20 mouse cellular contexts compared by ENCODE assay signal in genomic region chr15:38390450-38390849, GRCm38 (mm10).
DNase-seq lines count a peak whose midpoint lies in the region; ATAC-seq and TF ChIP-seq lines count a peak whose summit lies in the region.
"Had no signal": no experiment of that assay in that cellular context is flagged by ENCODE, and none has a peak within 500 bp of the region (broad histone marks: within the 10 kb centered on the region; RNA-seq: fewer than 3 reads in every experiment).

No protein-coding gene starts in this region.

- ATAC-seq in lung, postnatal 0 days: no peak
- ATAC-seq in CD4-positive, CD25-positive, alpha-beta regulatory T cell, adult 4 months: no peak
- ATAC-seq: forebrain, postnatal 0 days had no signal

- no peaks in the 10 kb centered on the region for H3K36me3 ChIP-seq in lung, postnatal 0 days (ENCODE audit: insufficient read depth, low read length)
- no peaks in the 10 kb centered on the region for H3K36me3 ChIP-seq in myocyte (ENCODE audit: control insufficient read depth, insufficient read depth)
- H3K36me3 ChIP-seq: embryonic facial prominence, embryonic 10.5 days; heart, embryonic 15.5 days; hindbrain, embryonic 12.5 days; intestine, embryonic 15.5 days; limb, embryonic 10.5 days; midbrain, embryonic 10.5 days had no signal

- 74% methylated on average over 12 of the region's 12 CpGs for WGBS in lung, postnatal 0 days

- H3K4me3 ChIP-seq in lung, postnatal 0 days (ENCODE audit: low read depth, low read length): no peak overlapping the region
- no peak overlapping the region for H3K4me3 ChIP-seq in myocyte
- H3K4me3 ChIP-seq: embryonic facial prominence, embryonic 10.5 days; erythroblast, embryonic 14.5 days; heart, embryonic 15.5 days; hindbrain, embryonic 12.5 days; intestine, embryonic 15.5 days; limb, embryonic 10.5 days; midbrain, embryonic 10.5 days had no signal

- no peak for TF ChIP-seq EP300 in lung, postnatal 0 days (IDR thresholded peaks at IDR 0.05)

- no peak overlapping the region for H3ac ChIP-seq in myocyte (ENCODE audit: control insufficient read depth, insufficient read length)

- H3K79me2 ChIP-seq in myocyte (ENCODE audit: control insufficient read depth, insufficient read depth): peaks cover 9% of the 10 kb centered on the region

- H3K27me3 ChIP-seq in lung, postnatal 0 days (replicated peaks; ENCODE audit: insufficient read depth, low read length): no peaks in the 10 kb centered on the region
- H3K27me3 ChIP-seq in myocyte (ENCODE audit: control insufficient read depth, insufficient read depth, insufficient read length): no peaks in the 10 kb centered on the region
- H3K27me3 ChIP-seq: CH12.LX; heart, embryonic 15.5 days; hindbrain, embryonic 12.5 days; intestine, embryonic 15.5 days had no signal

- TF ChIP-seq POLR2A in myocyte (IDR thresholded peaks at IDR 0.05; ENCODE audit: insufficient read length, low read depth): peak; percentile 12

- H3K4me1 ChIP-seq in lung, postnatal 0 days (ENCODE audit: insufficient read depth, low read depth, low read length): peaks cover 6% of the 10 kb centered on the region; the same call in 1 of the 2 replicates

- no peaks in the 10 kb centered on the region for H3K9me3 ChIP-seq in lung, postnatal 0 days (ENCODE audit: low read length)
- H3K9me3 ChIP-seq: embryonic facial prominence, embryonic 10.5 days; heart, embryonic 15.5 days; hindbrain, embryonic 12.5 days; intestine, embryonic 15.5 days; limb, embryonic 10.5 days; midbrain, embryonic 10.5 days had no signal

- no peak overlapping the region for H3K9ac ChIP-seq in lung, postnatal 0 days (replicated peaks; ENCODE audit: low read depth)
- H3K9ac ChIP-seq: forebrain, postnatal 0 days; heart, embryonic 15.5 days; hindbrain, embryonic 12.5 days; intestine, embryonic 15.5 days had no signal

- no peak for TF ChIP-seq CTCF in lung, postnatal 0 days (IDR thresholded peaks at IDR 0.05)

- peak; percentile 59 for DNase-seq in adrenal gland, adult 2 months
- DNase-seq in adrenal gland, adult 18-20 months (ENCODE audit: low spot score in 2 of 2): no peak
- peak; percentile 48 to 56 for DNase-seq in lung, adult 18-20 months
- DNase-seq in lung, postnatal 0 days (ENCODE audit: low spot score): no peak
- DNase-seq in adrenal gland, postnatal 36 days: peak; percentile 40 to 58
- DNase-seq in kidney, adult 9 months: no peak
- DNase-seq: forebrain, postnatal 0 days; layer of hippocampus, postnatal 36 days; thymus, postnatal 14 days had no signal

- no peak overlapping the region for H3K27ac ChIP-seq in lung, postnatal 0 days (ENCODE audit: low read length)
- H3K27ac ChIP-seq: embryonic facial prominence, embryonic 10.5 days; heart, embryonic 15.5 days; hindbrain, embryonic 12.5 days; intestine, embryonic 15.5 days; midbrain, embryonic 10.5 days had no signal

- no peak overlapping the region for H3K4me2 ChIP-seq in lung, postnatal 0 days (replicated peaks; ENCODE audit: low read depth, low read length)
- no peak overlapping the region for H3K4me2 ChIP-seq in myocyte (ENCODE audit: low read depth)
- H3K4me2 ChIP-seq: heart, embryonic 15.5 days; hindbrain, embryonic 12.5 days; liver, embryonic 11.5 days had no signal

TF ChIP-seq in myocyte, 11 proteins besides CTCF, POLR2A, EP300 and RAD21:
- TF ChIP-seq MYOD1 (IDR thresholded peaks at IDR 0.05; ENCODE audit: control insufficient read depth in 1 of 3, insufficient read length in 2 of 3, low read depth in 2 of 3) (peak in 1 of 3 experiments; percentile 23), MYOG (IDR thresholded peaks at IDR 0.05; ENCODE audit: control insufficient read depth in 1 of 3, insufficient read depth in 1 of 3, insufficient read length in 2 of 3, low read depth in 2 of 3) (peak in 1 of 3 experiments; percentile 16), E2F4 (IDR thresholded peaks at IDR 0.05; ENCODE audit: insufficient read depth) (no peak)

Comparison
In these comparisons a context has a peak if more than half of its experiments do, and no peak if none do; other contexts are left out.
1. DNase-seq: peak in adrenal gland, adult 2 months (single experiment), lung, adult 18-20 months (2 of 2) and adrenal gland, postnatal 36 days (2 of 2); none in adrenal gland, adult 18-20 months (0 of 2), lung, postnatal 0 days (single experiment) and kidney, adult 9 months (single experiment).